ENCODE assay signal across 8 mouse cellular contexts in genomic region chr14:57525388-57526049, GRCm38 (mm10). TPM values are rescaled to one million over a fixed set of nuclear protein-coding genes. Genes with fewer than 3 reads are reported as not detected.
DNase-seq lines count a peak whose midpoint lies in the region; ATAC-seq and TF ChIP-seq lines count a peak whose summit lies in the region.

No protein-coding gene starts in this region.

- H3K27me3 ChIP-seq in ES-Bruce4 (ENCODE audit: control insufficient read depth, insufficient read depth, low read length, poor library complexity, severe bottlenecking): no peaks in the 10 kb centered on the region
- peaks cover 36% of the 10 kb centered on the region for H3K27me3 ChIP-seq in forebrain, embryonic 13.5 days
- H3K27me3 ChIP-seq in lung, embryonic 14.5 days (ENCODE audit: insufficient read depth, low read length): 0 out of 2 replicates have a peak, but pooled peaks cover 2% of the 10 kb centered on the region

- peaks cover 13% of the 10 kb centered on the region for H3K4me1 ChIP-seq in ES-Bruce4 (ENCODE audit: control insufficient read depth, insufficient read depth, low read length)
- H3K4me1 ChIP-seq in brown adipose tissue, adult 24 weeks (ENCODE audit: control insufficient read depth, insufficient read depth, insufficient read length, low read length): peaks cover 5% of the 10 kb centered on the region; the same call in 1 of the 2 replicates
- H3K4me1 ChIP-seq in forebrain, embryonic 13.5 days: peaks cover 24% of the 10 kb centered on the region; the same call in 1 of the 2 replicates
- H3K4me1 ChIP-seq in lung, embryonic 14.5 days (ENCODE audit: insufficient read depth): no peaks in the 10 kb centered on the region

- peak overlapping the region; percentile 69 for H3K27ac ChIP-seq in ES-Bruce4 (ENCODE audit: insufficient read depth, low read length)
- no peak overlapping the region for H3K27ac ChIP-seq in brown adipose tissue, adult 24 weeks (replicated peaks; ENCODE audit: low read depth, low read length)
- peak overlapping the region; percentile 65; the same call in 1 of the 2 replicates for H3K27ac ChIP-seq in forebrain, embryonic 13.5 days
- H3K27ac ChIP-seq in lung, embryonic 14.5 days (ENCODE audit: low read depth): peak overlapping the region; percentile 82

- peak overlapping the region; percentile 98 for H3K9ac ChIP-seq in ES-Bruce4 (ENCODE audit: low read depth, poor library complexity, severe bottlenecking)
- peak overlapping the region; percentile 74 for H3K9ac ChIP-seq in forebrain, embryonic 13.5 days
- H3K9ac ChIP-seq in lung, embryonic 14.5 days: peak overlapping the region; percentile 74

- DNase-seq in heart, postnatal 4 days: peak; percentile 70
- DNase-seq in layer of hippocampus, adult 8-10 months (ENCODE audit: low spot score in 2 of 2): peak; percentile 70 to 77
- DNase-seq in lung, embryonic 14.5 days: peak; percentile 71
- peak; percentile 21 to 38 for DNase-seq in thymus, adult 18-20 months

- peak overlapping the region; percentile 83 for H3K4me2 ChIP-seq in forebrain, embryonic 13.5 days
- peak overlapping the region; percentile 75 for H3K4me2 ChIP-seq in lung, embryonic 14.5 days

- ATAC-seq in forebrain, embryonic 13.5 days: peak; percentile 86
- ATAC-seq in lung, embryonic 14.5 days (ENCODE audit: insufficient read depth): peak; percentile 89
- peak; percentile 11; the same call in 1 of the 2 replicates for ATAC-seq in neutrophil, adult 5-6 weeks (ENCODE audit: extremely low read depth, insufficient number of reproducible peaks, low FRiP score, poor library complexity, severe bottlenecking)

- no peaks in the 10 kb centered on the region; the same call in 1 of the 2 replicates for H3K36me3 ChIP-seq in ES-Bruce4 (ENCODE audit: control insufficient read depth, insufficient read depth, low read length, poor library complexity, severe bottlenecking)
- H3K36me3 ChIP-seq in forebrain, embryonic 13.5 days (ENCODE audit: poor library complexity, severe bottlenecking): no peaks in the 10 kb centered on the region
- no peaks in the 10 kb centered on the region; the same call in 1 of the 2 replicates for H3K36me3 ChIP-seq in lung, embryonic 14.5 days (ENCODE audit: insufficient read depth)

- H3K9me3 ChIP-seq in ES-Bruce4 (replicated peaks; ENCODE audit: control insufficient read depth, insufficient read depth, low read length, poor library complexity, severe bottlenecking): no peaks in the 10 kb centered on the region
- no peaks in the 10 kb centered on the region for H3K9me3 ChIP-seq in forebrain, embryonic 13.5 days (replicated peaks)
- no peaks in the 10 kb centered on the region for H3K9me3 ChIP-seq in lung, embryonic 14.5 days (ENCODE audit: low read depth, low read length)

- 2% methylated on average over 53 of the region's 60 CpGs for WGBS in forebrain, embryonic 13.5 days
- 2% methylated on average over 55 of the region's 60 CpGs for WGBS in lung, embryonic 14.5 days

- H3K4me3 ChIP-seq in ES-Bruce4 (ENCODE audit: low read depth, low read length): peak overlapping the region; percentile 73
- peak overlapping the region; percentile 72 for H3K4me3 ChIP-seq in brown adipose tissue, adult 24 weeks (ENCODE audit: insufficient read depth, low read depth, low read length)
- peak overlapping the region; percentile 75 for H3K4me3 ChIP-seq in forebrain, embryonic 13.5 days
- H3K4me3 ChIP-seq in lung, embryonic 14.5 days (ENCODE audit: low read depth, low read length): peak overlapping the region; percentile 69

- no peak for TF ChIP-seq CTCF in ES-Bruce4 (IDR thresholded peaks at IDR 0.05; ENCODE audit: low read depth, low read length)
- peak; percentile 42; the same call in 1 of the 2 replicates for TF ChIP-seq CTCF in lung, embryonic 14.5 days (IDR thresholded peaks at IDR 0.05; ENCODE audit: low read depth)

- TF ChIP-seq POLR2A in ES-Bruce4 (IDR thresholded peaks at IDR 0.05; ENCODE audit: insufficient read depth, low read length): peak; percentile 26

- TF ChIP-seq EP300 in ES-Bruce4 (IDR thresholded peaks at IDR 0.05; ENCODE audit: insufficient read depth, low read depth, low read length): 0 out of 2 replicates have a peak, but pooled peaks have one; percentile 53

RNA-seq across cellular contexts. Expression of gene Il17d, which starts 0.9 kb away (rescaled TPM):
- polyA plus RNA-seq in ES-Bruce4 (2011; ENCODE audit: insufficient read depth, insufficient read length, low read depth, missing spikeins): 1.4 and 2.1 TPM in 2 replicates
- 1.1 and 1.5 TPM in 2 replicates for polyA plus RNA-seq in brown adipose tissue, adult 24 weeks (2012; ENCODE audit: insufficient read depth, insufficient read length, missing spikeins)
- 1.7 and 2.7 TPM in 2 replicates for polyA plus RNA-seq in forebrain, embryonic 13.5 days (2015; fragmentation: Nextera tagmentation; extraction: Ambion mirVana)
- total RNA-seq in heart, postnatal 4 days (2021): 1 to 10 TPM; 5.6 to 7.0 TPM
- total RNA-seq in layer of hippocampus, adult 8-10 months (2022): 10 to 100 TPM; 10.4 to 12.5 (median 10.9) TPM
- polyA plus RNA-seq in lung, embryonic 14.5 days (2014; fragmentation: Nextera tagmentation; extraction: Ambion mirVana): 3.4 TPM in 2 replicates
- not detected in 2 replicates for total RNA-seq in neutrophil, adult 5-6 weeks (2017)

RNA-seq across cellular contexts. Expression of gene Eef1akmt1, which starts 45.9 kb away (rescaled TPM):
- 26.4 and 28.9 TPM in 2 replicates for polyA plus RNA-seq in ES-Bruce4 (2011; ENCODE audit: insufficient read depth, insufficient read length, low read depth, missing spikeins)
- 44.9 and 48.9 TPM in 2 replicates for polyA plus RNA-seq in brown adipose tissue, adult 24 weeks (2012; ENCODE audit: insufficient read depth, insufficient read length, missing spikeins)
- 98.6 and 104 TPM in 2 replicates for polyA plus RNA-seq in forebrain, embryonic 13.5 days (2015; fragmentation: Nextera tagmentation; extraction: Ambion mirVana)
- 10 to 100 TPM; 29.3 to 30.7 TPM for total RNA-seq in heart, postnatal 4 days (2021)
- 10 to 100 TPM; 28.5 to 34.4 (median 32.4) TPM for total RNA-seq in layer of hippocampus, adult 8-10 months (2022)
- polyA plus RNA-seq in lung, embryonic 14.5 days (2014; fragmentation: Nextera tagmentation; extraction: Ambion mirVana): 112 and 122 TPM in 2 replicates
- total RNA-seq in neutrophil, adult 5-6 weeks (2017): 2.7 and 4.2 TPM in 2 replicates

Comparison
In these comparisons a context has a peak if more than half of its experiments do, and no peak if none do; other contexts are left out.
1. ATAC-seq: peak in every context shown above with its lines; median percentile 89 in lung, embryonic 14.5 days; 86 in forebrain, embryonic 13.5 days; 11 in neutrophil, adult 5-6 weeks.